Mouse (Mus musculus) lung, postnatal 0 days (tissue): ENCODE data around the gene Usp38. TPM values are rescaled to one million over a fixed set of nuclear protein-coding genes. Genes with fewer than 3 reads are reported as not detected.

Experiments
- ATAC-seq: fragments of 200-750 bp; cut with Nextera tagmentation; 2 replicates; pipeline ENCODE4 v1.8.0; 2017; ENCODE audit warnings: moderate library complexity
- DNase-seq: peaks from one replicate; pipeline ENCODE4 v3.0.0-alpha.2; 2016; ENCODE audit warnings: low spot score
- H3K27ac ChIP-seq: fragments of 300-500 bp; sonication (generic); 2 replicates; pipeline ENCODE4 v1.5.1; 2014; ENCODE audit warnings: antibody characterized with exemption, mild to moderate bottlenecking, low read length, mixed read lengths
- H3K27me3 ChIP-seq: fragments of 300-500 bp; sonication (generic); replicated peaks from 2 replicates; pipeline ENCODE4 v1.6.1; 2014; ENCODE audit warnings: low read length, mixed read lengths; ENCODE audit not compliant: insufficient read depth
- H3K36me3 ChIP-seq: fragments of 300-500 bp; sonication (generic); 2 replicates; pipeline ENCODE4 v1.6.1; 2014; ENCODE audit warnings: low read length, mixed read lengths; ENCODE audit not compliant: insufficient read depth
- H3K4me1 ChIP-seq: fragments of 300-500 bp; sonication (generic); 2 replicates; pipeline ENCODE4 v1.6.1; 2014; ENCODE audit warnings: antibody characterized with exemption, low read depth, low read length, mixed read lengths; ENCODE audit not compliant: insufficient read depth
- H3K4me2 ChIP-seq: fragments of 300-500 bp; sonication (generic); replicated peaks from 2 replicates; pipeline ENCODE4 v1.6.1; 2014; ENCODE audit warnings: low read depth, mild to moderate bottlenecking, low read length, moderate library complexity, mixed read lengths
- H3K4me3 ChIP-seq: fragments of 300-500 bp; sonication (generic); 2 replicates; pipeline ENCODE4 v1.5.1; 2014; ENCODE audit warnings: low read depth, low read length
- H3K9ac ChIP-seq: fragments of 300-500 bp; sonication (generic); replicated peaks from 2 replicates; pipeline ENCODE4 v1.6.1; 2014; ENCODE audit warnings: low read depth, mild to moderate bottlenecking
- H3K9me3 ChIP-seq: fragments of 300-500 bp; sonication (generic); 2 replicates; pipeline ENCODE4 v1.6.1; 2016; ENCODE audit warnings: low read length, mixed read lengths
- CTCF ChIP-seq: IDR thresholded peaks from 2 replicates; pipeline ENCODE4 v1.5.1; 2016; ENCODE audit warnings: antibody characterized with exemption, mild to moderate bottlenecking
- EP300 ChIP-seq: IDR thresholded peaks from 2 replicates; pipeline ENCODE4 v1.6.1; 2016; ENCODE audit warnings: antibody characterized with exemption, mild to moderate bottlenecking, control low read depth
- WGBS: fragments of 180-500 bp; shearing (Covaris S2); extraction: QIAGEN DNeasy Blood & Tissue Kit; methylation state at CpG from one replicate; pipeline ENCODE4 v1.1.7; 2014; 5-methylcytosine and 5-hydroxymethylcytosine counted together
- polyA plus RNA-seq: library from polyadenylated mRNA; unstranded; fragments of >200 nt; fragmentation: Nextera tagmentation; extraction: Ambion mirVana; gene quantifications from 2 replicates; pipeline ENCODE4 v1.2.1, GENCODE M21; 2015

Usp38 gene
- polyA plus RNA-seq, 1 experiment from 2014 or later, result 9.6 TPM

- ATAC-seq (no peak), DNase-seq (no peak)
- WGBS, result 94% methylated on average over 3 of the region's 3 CpGs
Measured at GRCm38 (mm10) chr8:80941621-80942020, 73.1 kb downstream of the Usp38 start.

DNA sequence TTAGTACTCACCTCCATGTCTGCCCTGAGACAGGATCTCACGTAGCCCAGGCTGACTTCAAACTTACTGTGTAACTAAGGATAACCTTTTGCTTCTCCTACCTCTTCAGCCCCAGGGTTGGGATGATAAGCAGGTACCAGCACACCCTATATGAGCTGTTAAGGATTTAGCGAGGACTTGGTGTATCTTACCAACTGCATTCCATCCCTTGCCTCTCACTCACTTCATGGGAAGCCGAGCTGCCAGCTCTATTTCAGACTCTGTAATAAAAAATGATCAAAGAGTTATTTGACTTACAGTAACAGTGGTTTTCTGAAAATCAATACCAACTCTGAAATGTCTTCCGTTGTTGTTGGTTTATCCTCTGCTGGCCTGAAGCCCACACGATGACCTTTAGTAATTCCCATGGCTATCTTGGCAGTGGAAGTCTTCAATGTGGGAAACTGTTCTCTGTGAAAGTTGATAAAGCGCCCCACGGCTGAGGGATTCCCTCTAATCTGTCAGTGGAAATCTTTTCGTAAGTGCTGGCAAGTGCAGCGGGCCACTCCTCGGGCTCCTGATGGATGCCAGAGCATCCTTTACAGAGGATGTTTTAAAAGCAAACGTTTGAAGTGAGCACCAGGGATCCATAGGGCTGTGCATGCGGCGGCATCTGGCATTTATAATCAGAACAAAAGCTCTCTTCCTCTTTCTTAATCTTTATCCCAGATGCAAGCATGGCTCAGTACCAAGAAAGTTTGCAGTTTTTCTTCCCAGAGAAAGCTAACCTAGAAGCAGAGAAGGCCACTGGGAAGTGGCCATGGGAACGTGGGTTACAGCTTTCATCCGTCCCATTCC is 76.7 kb downstream of the Usp38 start:
- Histone ChIP-seq H3K27ac (peak overlapping the region; percentile 7; the same call in 1 of the 2 replicates), H3K9me3 (no peaks in the 10 kb centered on the region), H3K9ac (no peak overlapping the region), H3K27me3 (no peaks in the 10 kb centered on the region), H3K4me2 (no peak overlapping the region), H3K4me1 (no peaks in the 10 kb centered on the region), H3K36me3 (no peaks in the 10 kb centered on the region), H3K4me3 (no peak overlapping the region)
- WGBS, result 38% methylated on average over 15 of the region's 15 CpGs
- TF ChIP-seq CTCF (no peak), EP300 (0 out of 2 replicates have a peak, but pooled peaks have one; percentile 19)
- DNase-seq (peak; percentile 40), ATAC-seq (peak; percentile 38; the same call in 1 of the 2 replicates)

More at GRCm38 (mm10) chr8:80941621-80942020, 73.1 kb downstream of the Usp38 start:
- no peak overlapping the region for H3K27ac ChIP-seq
- no peaks in the 10 kb centered on the region for H3K36me3 ChIP-seq
- no peak for TF ChIP-seq EP300
- no peak for TF ChIP-seq CTCF
- H3K9ac ChIP-seq, result no peak overlapping the region
- no peaks in the 10 kb centered on the region for H3K9me3 ChIP-seq
- no peak overlapping the region for H3K4me3 ChIP-seq
- no peaks in the 10 kb centered on the region for H3K27me3 ChIP-seq
- H3K4me1 ChIP-seq, result no peaks in the 10 kb centered on the region
- no peak overlapping the region for H3K4me2 ChIP-seq

Other genes starting within 250 kb of the Usp38 start
- gene Gab1, start 134.4 kb downstream of the Usp38 start, polyA plus RNA-seq, result 16.9 and 18.9 TPM in 2 replicates